Mouse (Mus musculus) stomach, postnatal 0 days (tissue): ENCODE measurements around the gene Kat6b. TPM values are rescaled to one million over a fixed set of nuclear protein-coding genes. Genes with fewer than 3 reads are reported as not detected.

Experiments
- ATAC-seq: fragments of 200-750 bp; cut with Nextera tagmentation; 2 replicates; pipeline ENCODE4 v1.8.0; 2017; ENCODE audit not compliant: low FRiP score, low TSS enrichment
- DNase-seq: peaks from one replicate; pipeline ENCODE4 v3.0.0-alpha.2; 2016; ENCODE audit warnings: low spot score
- H3K27ac ChIP-seq: fragments of 300-500 bp; sonication (generic); replicated peaks from 2 replicates; pipeline ENCODE4 v1.5.1; 2014; ENCODE audit warnings: mild to moderate bottlenecking, control low read depth
- H3K27me3 ChIP-seq: fragments of 300-500 bp; sonication (generic); 2 replicates; pipeline ENCODE4 v1.6.1; 2014; ENCODE audit warnings: low read length; ENCODE audit not compliant: control insufficient read depth, insufficient read depth
- H3K36me3 ChIP-seq: fragments of 300-500 bp; sonication (generic); 2 replicates; pipeline ENCODE4 v1.6.1; 2014; ENCODE audit warnings: low read length, mixed read lengths; ENCODE audit not compliant: control insufficient read depth, insufficient read depth
- H3K4me1 ChIP-seq: fragments of 300-500 bp; sonication (generic); replicated peaks from 2 replicates; pipeline ENCODE4 v1.6.1; 2014; ENCODE audit warnings: antibody characterized with exemption; ENCODE audit not compliant: control insufficient read depth, insufficient read depth
- H3K4me2 ChIP-seq: fragments of 300-500 bp; sonication (generic); replicated peaks from 2 replicates; pipeline ENCODE4 v1.6.1; 2014; ENCODE audit warnings: low read depth, mild to moderate bottlenecking, control low read depth, moderate library complexity
- H3K4me3 ChIP-seq: fragments of 300-500 bp; sonication (generic); 2 replicates; pipeline ENCODE4 v1.5.1; 2014; ENCODE audit warnings: low read depth, low read length, control low read depth
- H3K9ac ChIP-seq: fragments of 300-500 bp; sonication (generic); 2 replicates; pipeline ENCODE4 v1.6.1; 2014; ENCODE audit warnings: mild to moderate bottlenecking, low read length, control low read depth, mixed read lengths
- H3K9me3 ChIP-seq: fragments of 300-500 bp; sonication (generic); 2 replicates; pipeline ENCODE4 v1.6.1; 2016; ENCODE audit warnings: low read length; ENCODE audit not compliant: control insufficient read depth
- CTCF ChIP-seq: IDR thresholded peaks from 2 replicates; pipeline ENCODE4 v1.5.1; 2016; ENCODE audit warnings: antibody characterized with exemption, low read depth, mild to moderate bottlenecking, moderate library complexity
- EP300 ChIP-seq: optimal IDR thresholded peaks from 2 replicates; pipeline ENCODE3; 2016; ENCODE audit warnings: antibody characterized with exemption
- WGBS: fragments of 180-500 bp; shearing (Covaris S2); extraction: QIAGEN DNeasy Blood & Tissue Kit; methylation state at CpG from one replicate; pipeline ENCODE4 v1.1.7; 2014; 5-methylcytosine and 5-hydroxymethylcytosine counted together
- polyA plus RNA-seq: library from polyadenylated mRNA; unstranded; fragments of >200 nt; fragmentation: Nextera tagmentation; extraction: Ambion mirVana; gene quantifications from 2 replicates; pipeline ENCODE4 v1.2.1, GENCODE M21; 2015

The Kat6b gene
- polyA plus RNA-seq, 1 experiment from 2014 or later, result 4.0 TPM

DNA sequence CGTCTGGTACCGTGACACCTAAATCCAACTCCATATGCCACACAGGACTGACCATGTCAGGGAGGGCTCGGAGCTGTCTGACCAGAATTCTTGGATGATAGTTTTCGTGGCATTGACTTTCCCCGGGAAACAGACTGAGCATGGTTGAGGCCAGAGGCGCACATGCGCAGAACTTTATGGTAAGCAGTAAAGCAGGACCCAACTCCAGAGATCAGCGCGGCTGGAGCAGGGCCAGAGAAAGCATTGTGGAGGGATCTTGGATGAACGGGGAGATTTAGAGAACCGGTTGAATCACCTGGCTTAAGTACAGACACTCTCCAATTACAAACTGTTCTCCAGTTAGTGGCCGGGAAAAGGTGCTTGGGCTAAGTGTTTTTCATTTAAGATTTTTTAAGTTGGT lies 120.9 kb downstream of the Kat6b start:
- 0 out of 2 replicates have a peak, but pooled peaks have one; percentile 21 for ATAC-seq
- no peak for TF ChIP-seq CTCF
- TF ChIP-seq EP300, result no peak
- H3K4me1 ChIP-seq, result no peaks in the 10 kb centered on the region
- H3K4me3 ChIP-seq, result no peak overlapping the region
- no peaks in the 10 kb centered on the region for H3K36me3 ChIP-seq
- H3K9me3 ChIP-seq, result no peaks in the 10 kb centered on the region
- no peak overlapping the region for H3K4me2 ChIP-seq
- WGBS, result 63% methylated on average over 12 of the region's 12 CpGs
- no peak for DNase-seq
- no peaks in the 10 kb centered on the region for H3K27me3 ChIP-seq
- H3K9ac ChIP-seq, result no peak overlapping the region
- H3K27ac ChIP-seq, result no peak overlapping the region

- Histone ChIP-seq H3K4me2 (no peak overlapping the region), H3K27me3 (no peaks in the 10 kb centered on the region), H3K9me3 (no peaks in the 10 kb centered on the region), H3K27ac (no peak overlapping the region), H3K4me3 (no peak overlapping the region), H3K36me3 (no peaks in the 10 kb centered on the region), H3K9ac (no peak overlapping the region), H3K4me1 (no peaks in the 10 kb centered on the region)
- 0 out of 2 replicates have a peak, but pooled peaks have one; percentile 24 for ATAC-seq
- WGBS, result 47% methylated on average over 4 of the region's 4 CpGs
- no peak for TF ChIP-seq EP300
- no peak for TF ChIP-seq CTCF
- DNase-seq, result no peak
Measured at GRCm38 (mm10) chr14:21602937-21603336, 121.7 kb downstream of the Kat6b start.

GRCm38 (mm10) chr14:21607686-21608085 lies 126.5 kb downstream of the Kat6b start:
- H3K27me3 ChIP-seq, result no peaks in the 10 kb centered on the region
- no peaks in the 10 kb centered on the region for H3K9me3 ChIP-seq
- H3K9ac ChIP-seq, result no peak overlapping the region
- TF ChIP-seq EP300 (no peak), CTCF (no peak)
- H3K27ac ChIP-seq, result no peak overlapping the region
- 47% methylated on average over 4 of the region's 4 CpGs for WGBS
- H3K4me2 ChIP-seq, result no peak overlapping the region
- ATAC-seq (no peak), DNase-seq (no peak)
- no peaks in the 10 kb centered on the region for H3K36me3 ChIP-seq
- no peaks in the 10 kb centered on the region for H3K4me1 ChIP-seq
- H3K4me3 ChIP-seq, result no peak overlapping the region

GRCm38 (mm10) chr14:21608886-21609285 lies 127.7 kb downstream of the Kat6b start:
- H3K9me3 ChIP-seq, result no peaks in the 10 kb centered on the region
- no peak for DNase-seq
- no peak overlapping the region for H3K4me2 ChIP-seq
- H3K27me3 ChIP-seq, result no peaks in the 10 kb centered on the region
- TF ChIP-seq CTCF (no peak), EP300 (no peak)
- no peaks in the 10 kb centered on the region for H3K4me1 ChIP-seq
- no peak overlapping the region for H3K9ac ChIP-seq
- H3K4me3 ChIP-seq, result no peak overlapping the region
- no peak overlapping the region for H3K27ac ChIP-seq
- WGBS, result 47% methylated on average over 4 of the region's 4 CpGs
- ATAC-seq, result no peak
- no peaks in the 10 kb centered on the region for H3K36me3 ChIP-seq

GRCm38 (mm10) chr14:21610224-21610623 lies 129.0 kb downstream of the Kat6b start:
- DNase-seq (no peak), ATAC-seq (0 out of 2 replicates have a peak, but pooled peaks have one; percentile 53)
- Histone ChIP-seq H3K9ac (no peak overlapping the region), H3K27me3 (no peaks in the 10 kb centered on the region), H3K4me2 (no peak overlapping the region), H3K4me3 (no peak overlapping the region), H3K9me3 (no peaks in the 10 kb centered on the region), H3K4me1 (no peaks in the 10 kb centered on the region), H3K36me3 (no peaks in the 10 kb centered on the region), H3K27ac (no peak overlapping the region)
- 11% methylated on average over 3 of the region's 3 CpGs for WGBS
- TF ChIP-seq CTCF (peak; percentile 89), EP300 (no peak)

DNA sequence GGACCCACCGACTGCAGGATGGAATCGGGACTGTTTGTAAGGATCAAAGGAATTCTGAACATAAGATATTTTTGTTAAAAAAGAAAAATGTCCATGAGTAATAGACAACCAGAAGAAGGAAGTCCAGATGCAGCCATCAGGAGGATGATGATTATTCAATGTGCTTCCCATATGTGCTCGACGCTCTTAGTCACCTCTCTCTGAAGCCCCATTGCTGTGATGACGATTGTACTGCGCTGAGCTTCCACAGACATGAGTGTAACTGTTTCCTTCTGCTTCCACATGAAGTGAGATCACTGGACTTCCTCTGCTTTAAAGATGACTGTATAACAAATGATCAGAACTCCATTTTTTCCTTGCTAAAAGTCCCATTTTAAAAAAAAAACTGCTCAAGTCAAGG lies 131.8 kb downstream of the Kat6b start:
- no peaks in the 10 kb centered on the region for H3K36me3 ChIP-seq
- no peak for DNase-seq
- H3K27ac ChIP-seq, result no peak overlapping the region
- TF ChIP-seq CTCF (no peak), EP300 (no peak)
- WGBS, result 81% methylated on average over 6 of the region's 6 CpGs
- H3K9me3 ChIP-seq, result no peaks in the 10 kb centered on the region
- H3K9ac ChIP-seq, result no peak overlapping the region
- no peak overlapping the region for H3K4me3 ChIP-seq
- no peaks in the 10 kb centered on the region for H3K27me3 ChIP-seq
- no peak overlapping the region for H3K4me2 ChIP-seq
- no peak for ATAC-seq
- H3K4me1 ChIP-seq, result no peaks in the 10 kb centered on the region
